Mouse (Mus musculus) heart, embryonic 11.5 days (tissue): ENCODE data around the gene Sf3a1. TPM values are rescaled to one million over a fixed set of nuclear protein-coding genes. Genes with fewer than 3 reads are reported as not detected.

Source experiments
- ATAC-seq: fragments of 200-750 bp; cut with Nextera tagmentation; replicated peaks from 2 replicates; pipeline ENCODE4 v1.8.0; 2017; ENCODE audit warnings: moderate library complexity; ENCODE audit not compliant: insufficient number of reproducible peaks, low FRiP score, low TSS enrichment
- H3K27ac ChIP-seq: fragments of 300-500 bp; sonication (generic); 2 replicates; pipeline ENCODE4 v1.5.1; 2014; ENCODE audit warnings: mild to moderate bottlenecking, low read depth, low read length
- H3K27me3 ChIP-seq: fragments of 300-500 bp; sonication (generic); 2 replicates; pipeline ENCODE4 v1.6.1; 2014; ENCODE audit warnings: mild to moderate bottlenecking, low read length, mixed read lengths; ENCODE audit not compliant: control insufficient read depth, insufficient read depth
- H3K36me3 ChIP-seq: fragments of 300-500 bp; sonication (generic); 2 replicates; pipeline ENCODE4 v1.6.1; 2014; ENCODE audit warnings: mild to moderate bottlenecking, low read length, moderate library complexity, mixed read lengths; ENCODE audit not compliant: control insufficient read depth, insufficient read depth
- H3K4me1 ChIP-seq: fragments of 300-500 bp; sonication (generic); 2 replicates; pipeline ENCODE4 v1.6.1; 2014; ENCODE audit warnings: low read length; ENCODE audit not compliant: control insufficient read depth, insufficient read depth
- H3K4me2 ChIP-seq: fragments of 300-500 bp; sonication (generic); 2 replicates; pipeline ENCODE4 v1.6.1; 2014; ENCODE audit warnings: mild to moderate bottlenecking, moderate library complexity
- H3K4me3 ChIP-seq: fragments of 300-500 bp; sonication (generic); 2 replicates; pipeline ENCODE4 v1.5.1; 2014; ENCODE audit warnings: low read depth, low read length
- H3K9ac ChIP-seq: fragments of 300-500 bp; sonication (generic); 2 replicates; pipeline ENCODE4 v1.6.1; 2014; ENCODE audit warnings: mild to moderate bottlenecking, low read depth, low read length, moderate library complexity
- H3K9me3 ChIP-seq: fragments of 300-500 bp; sonication (generic); replicated peaks from 2 replicates; pipeline ENCODE4 v1.6.1; 2016; ENCODE audit warnings: low read length; ENCODE audit not compliant: control insufficient read depth
- WGBS: fragments of 180-500 bp; shearing (Covaris S2); extraction: QIAGEN DNeasy Blood & Tissue Kit; methylation state at CpG from one replicate; pipeline ENCODE4 v1.1.7; 2014; ENCODE audit not compliant: insufficient replicate concordance; 5-methylcytosine and 5-hydroxymethylcytosine counted together
- polyA plus RNA-seq: library from polyadenylated mRNA; unstranded; fragments of >200 nt; fragmentation: Nextera tagmentation; extraction: Ambion mirVana; gene quantifications from 2 replicates; pipeline ENCODE4 v1.2.1, GENCODE M21; 2014

The Sf3a1 gene
- polyA plus RNA-seq, 1 experiment from 2014 or later, result 44.7 TPM

- 73% methylated on average over 6 of the region's 6 CpGs for WGBS
- no peaks in the 10 kb centered on the region for H3K9me3 ChIP-seq
- H3K36me3 ChIP-seq, result peaks cover 7% of the 10 kb centered on the region
- H3K4me2 ChIP-seq, result no peak overlapping the region
- no peaks in the 10 kb centered on the region for H3K27me3 ChIP-seq
- H3K9ac ChIP-seq, result no peak overlapping the region
- H3K4me1 ChIP-seq, result 0 out of 2 replicates have a peak, but pooled peaks cover 2% of the 10 kb centered on the region
- no peak for ATAC-seq
- no peak overlapping the region for H3K27ac ChIP-seq
- H3K4me3 ChIP-seq, result no peak overlapping the region
These were observed 13.8 kb upstream of the Sf3a1 start for GRCm38 (mm10) chr11:4146381-4146780.

- no peak overlapping the region for H3K4me3 ChIP-seq
- no peak overlapping the region for H3K4me2 ChIP-seq
- no peak overlapping the region for H3K27ac ChIP-seq
- H3K36me3 ChIP-seq, result peaks cover 7% of the 10 kb centered on the region
- H3K27me3 ChIP-seq, result no peaks in the 10 kb centered on the region
- no peak for ATAC-seq
- 76% methylated on average over 10 of the region's 10 CpGs for WGBS
- 0 out of 2 replicates have a peak, but pooled peaks cover 2% of the 10 kb centered on the region for H3K4me1 ChIP-seq
- no peaks in the 10 kb centered on the region for H3K9me3 ChIP-seq
- H3K9ac ChIP-seq, result no peak overlapping the region
These were observed 13.1 kb upstream of the Sf3a1 start for GRCm38 (mm10) chr11:4147098-4147497.

- Histone ChIP-seq H3K36me3 (peaks cover 4% of the 10 kb centered on the region; the same call in 1 of the 2 replicates), H3K4me1 (0 out of 2 replicates have a peak, but pooled peaks cover 2% of the 10 kb centered on the region), H3K4me3 (no peak overlapping the region), H3K27ac (no peak overlapping the region), H3K4me2 (no peak overlapping the region), H3K9ac (no peak overlapping the region), H3K9me3 (no peaks in the 10 kb centered on the region), H3K27me3 (no peaks in the 10 kb centered on the region)
- WGBS, result 86% methylated on average over 5 of the region's 5 CpGs
- ATAC-seq, result no peak
These were observed 12.0 kb upstream of the Sf3a1 start for GRCm38 (mm10) chr11:4148120-4148519.

- no peaks in the 10 kb centered on the region for H3K9me3 ChIP-seq
- no peaks in the 10 kb centered on the region for H3K36me3 ChIP-seq
- no peak for ATAC-seq
- 0 out of 2 replicates have a peak, but pooled peaks cover 2% of the 10 kb centered on the region for H3K4me1 ChIP-seq
- H3K4me2 ChIP-seq, result no peak overlapping the region
- no peak overlapping the region for H3K9ac ChIP-seq
- 76% methylated on average over 9 of the region's 9 CpGs for WGBS
- no peak overlapping the region for H3K27ac ChIP-seq
- no peaks in the 10 kb centered on the region for H3K27me3 ChIP-seq
- H3K4me3 ChIP-seq, result no peak overlapping the region
These were observed 11.5 kb upstream of the Sf3a1 start for GRCm38 (mm10) chr11:4148536-4149156.

GRCm38 (mm10) chr11:4149886-4150285 lies 10.3 kb upstream of the Sf3a1 start:
- H3K9ac ChIP-seq, result no peak overlapping the region
- H3K36me3 ChIP-seq, result no peaks in the 10 kb centered on the region
- 0 out of 2 replicates have a peak, but pooled peaks cover 2% of the 10 kb centered on the region for H3K4me1 ChIP-seq
- 89% methylated on average over 6 of the region's 6 CpGs for WGBS
- no peak overlapping the region for H3K4me2 ChIP-seq
- H3K27me3 ChIP-seq, result no peaks in the 10 kb centered on the region
- no peak overlapping the region for H3K27ac ChIP-seq
- no peak for ATAC-seq
- H3K9me3 ChIP-seq, result no peaks in the 10 kb centered on the region
- no peak overlapping the region for H3K4me3 ChIP-seq

- ATAC-seq, result no peak
- H3K9me3 ChIP-seq, result no peaks in the 10 kb centered on the region
- H3K27me3 ChIP-seq, result no peaks in the 10 kb centered on the region
- no peaks in the 10 kb centered on the region for H3K36me3 ChIP-seq
- no peak overlapping the region for H3K9ac ChIP-seq
- H3K4me3 ChIP-seq, result no peak overlapping the region
- H3K27ac ChIP-seq, result no peak overlapping the region
- WGBS, result 85% methylated on average over 7 of the region's 7 CpGs
- no peak overlapping the region for H3K4me2 ChIP-seq
- no peaks in the 10 kb centered on the region for H3K4me1 ChIP-seq
These were observed 6.5 kb upstream of the Sf3a1 start for GRCm38 (mm10) chr11:4153694-4154093.

- no peak for ATAC-seq
- no peak overlapping the region for H3K4me2 ChIP-seq
- WGBS, result 57% methylated on average over 5 of the region's 5 CpGs
- peaks cover 4% of the 10 kb centered on the region; the same call in 1 of the 2 replicates for H3K4me1 ChIP-seq
- no peaks in the 10 kb centered on the region for H3K36me3 ChIP-seq
- no peak overlapping the region for H3K27ac ChIP-seq
- H3K9me3 ChIP-seq, result no peaks in the 10 kb centered on the region
- H3K27me3 ChIP-seq, result no peaks in the 10 kb centered on the region
- H3K4me3 ChIP-seq, result no peak overlapping the region
- no peak overlapping the region for H3K9ac ChIP-seq
These were observed 4.5 kb upstream of the Sf3a1 start for GRCm38 (mm10) chr11:4155641-4156040.

- H3K36me3 ChIP-seq, result peaks cover 4% of the 10 kb centered on the region; the same call in 1 of the 2 replicates
- no peak overlapping the region for H3K4me2 ChIP-seq
- no peaks in the 10 kb centered on the region for H3K27me3 ChIP-seq
- H3K4me3 ChIP-seq, result no peak overlapping the region
- H3K27ac ChIP-seq, result no peak overlapping the region
- 80% methylated on average over 3 of the region's 3 CpGs for WGBS
- no peak for ATAC-seq
- H3K4me1 ChIP-seq, result peaks cover 12% of the 10 kb centered on the region
- no peak overlapping the region for H3K9ac ChIP-seq
- H3K9me3 ChIP-seq, result no peaks in the 10 kb centered on the region
These were observed 1.5 kb upstream of the Sf3a1 start for GRCm38 (mm10) chr11:4158676-4159075.
